21 mouse cellular contexts compared by ENCODE assay signal in genomic region chr10:86225480-86225879, GRCm38 (mm10).
DNase-seq lines count a peak whose midpoint lies in the region; ATAC-seq and TF ChIP-seq lines count a peak whose summit lies in the region.
"Had no signal": no experiment of that assay in that cellular context is flagged by ENCODE, and none has a peak within 500 bp of the region (broad histone marks: within the 10 kb centered on the region; RNA-seq: fewer than 3 reads in every experiment).

No protein-coding gene starts in this region.

- H3K4me1 ChIP-seq in heart, embryonic 10.5 days, result no peaks in the 10 kb centered on the region
- no peaks in the 10 kb centered on the region for H3K4me1 ChIP-seq in lung, postnatal 0 days (ENCODE audit: insufficient read depth, low read depth, low read length)
- H3K4me1 ChIP-seq in lung, adult 2 months (ENCODE audit: control insufficient read depth, insufficient read depth, low read length), result no peaks in the 10 kb centered on the region

- no peak for TF ChIP-seq POLR2A in lung, adult 2 months (IDR thresholded peaks at IDR 0.05; ENCODE audit: borderline replicate concordance, extremely low read depth, low read depth, low read length)

- no peaks in the 10 kb centered on the region for H3K36me3 ChIP-seq in heart, embryonic 10.5 days
- no peaks in the 10 kb centered on the region for H3K36me3 ChIP-seq in lung, postnatal 0 days (ENCODE audit: insufficient read depth, low read length)
- H3K36me3 ChIP-seq: G1E had no signal

- WGBS in heart, embryonic 10.5 days, result 86% methylated on average over 3 of the region's 3 CpGs
- 72% methylated on average over 3 of the region's 3 CpGs for WGBS in lung, postnatal 0 days
- 75% methylated on average over 3 of the region's 3 CpGs for WGBS in lung, adult 2 months

- no peak overlapping the region for H3K27ac ChIP-seq in heart, embryonic 10.5 days
- no peak overlapping the region for H3K27ac ChIP-seq in lung, postnatal 0 days (ENCODE audit: low read length)

- no peak overlapping the region for H3K4me2 ChIP-seq in lung, postnatal 0 days (replicated peaks; ENCODE audit: low read depth, low read length)

- no peaks in the 10 kb centered on the region for H3K9me3 ChIP-seq in heart, embryonic 10.5 days
- H3K9me3 ChIP-seq in lung, postnatal 0 days (ENCODE audit: low read length), result no peaks in the 10 kb centered on the region
- H3K9me3 ChIP-seq: G1E had no signal

- H3K9ac ChIP-seq in lung, postnatal 0 days (replicated peaks; ENCODE audit: low read depth), result no peak overlapping the region

- H3K4me3 ChIP-seq in heart, embryonic 10.5 days, result no peak overlapping the region
- no peak overlapping the region for H3K4me3 ChIP-seq in lung, postnatal 0 days (ENCODE audit: low read depth, low read length)
- no peak overlapping the region for H3K4me3 ChIP-seq in lung, adult 2 months (replicated peaks; ENCODE audit: extremely low read depth, low read depth, low read length)

- TF ChIP-seq CTCF in lung, postnatal 0 days (IDR thresholded peaks at IDR 0.05), result no peak
- TF ChIP-seq CTCF in lung, adult 2 months (IDR thresholded peaks at IDR 0.05; ENCODE audit: insufficient read depth, low read length), result no peak

- no peaks in the 10 kb centered on the region for H3K27me3 ChIP-seq in heart, embryonic 10.5 days (ENCODE audit: insufficient read depth, poor library complexity, severe bottlenecking)
- H3K27me3 ChIP-seq in lung, postnatal 0 days (replicated peaks; ENCODE audit: insufficient read depth, low read length), result no peaks in the 10 kb centered on the region
- H3K27me3 ChIP-seq: CH12.LX, Patski had no signal

- DNase-seq in heart, adult 11 months, result peak; percentile 44
- DNase-seq in heart, embryonic 10.5 days (ENCODE audit: low spot score), result no peak
- peak; percentile 29 for DNase-seq in lung, postnatal 0 days (ENCODE audit: low spot score)
- no peak for DNase-seq in lung, postnatal 10 days
- DNase-seq in lung, postnatal 25 days (ENCODE audit: low spot score), result peak; percentile 56
- no peak for DNase-seq in lung, postnatal 4 days
- DNase-seq in lung, postnatal 36 days, result peak; percentile 52
- DNase-seq in lung, adult 2 months, result no peak
- DNase-seq: adrenal gland, adult 2 months; adrenal gland, adult 8-10 months; adrenal gland, postnatal 10 days; adrenal gland, postnatal 14 days; adrenal gland, postnatal 25 days; B cell, adult 2 months; cerebellum, adult 11 months; cerebellum, adult 11-12 months had no signal

- TF ChIP-seq EP300 in lung, postnatal 0 days (IDR thresholded peaks at IDR 0.05), result no peak

- ATAC-seq in lung, postnatal 0 days, result peak; percentile 41; the same call in 1 of the 2 replicates
- ATAC-seq: activated CD4-positive, CD25-positive, alpha-beta regulatory T cell, adult 4 months; CD4-positive, CD25-positive, alpha-beta regulatory T cell, adult 4 months; Patski had no signal

Comparison
In these comparisons a context has a peak if more than half of its experiments do, and no peak if none do; other contexts are left out.
1. DNase-seq: peak in heart, adult 11 months (single experiment), lung, postnatal 0 days (single experiment), lung, postnatal 25 days (single experiment) and lung, postnatal 36 days (single experiment); none in heart, embryonic 10.5 days (single experiment), lung, postnatal 10 days (single experiment), lung, postnatal 4 days (0 of 2) and lung, adult 2 months (single experiment).